Mouse (Mus musculus): ENCODE data around the gene Polr3b.

The Polr3b gene

GRCm38 (mm10) chr10:84711940-84712339 is 89.8 kb downstream of the Polr3b start:
- DNase-seq, result no peak

GRCm38 (mm10) chr10:84712532-84712931 is 90.4 kb downstream of the Polr3b start:
- no peak for DNase-seq

GRCm38 (mm10) chr10:84713043-84713442 is 91.0 kb downstream of the Polr3b start:
- no peak for DNase-seq

GRCm38 (mm10) chr10:84715639-84716038 is 93.5 kb downstream of the Polr3b start:
- no peak for DNase-seq

- DNase-seq, result no peak
These were observed 94.5 kb downstream of the Polr3b start for GRCm38 (mm10) chr10:84716581-84716980.

- DNase-seq, result no peak
These were observed 100.6 kb downstream of the Polr3b start for GRCm38 (mm10) chr10:84722711-84723110.

- DNase-seq, result no peak
These were observed 104.9 kb downstream of the Polr3b start for GRCm38 (mm10) chr10:84727005-84727404.

- no peak for DNase-seq
These were observed 105.7 kb downstream of the Polr3b start for GRCm38 (mm10) chr10:84727760-84728159.

GRCm38 (mm10) chr10:84730078-84730477 is 108.0 kb downstream of the Polr3b start:
- no peak for DNase-seq

GRCm38 (mm10) chr10:84730956-84731355 is 108.9 kb downstream of the Polr3b start:
- no peak for DNase-seq

GRCm38 (mm10) chr10:84733511-84733910 is 111.4 kb downstream of the Polr3b start:
- no peak for DNase-seq

GRCm38 (mm10) chr10:84754851-84755785 is 133.0 kb downstream of the Polr3b start:
- DNase-seq, result no peak

- DNase-seq, result peak; percentile 20
These were observed 133.7 kb downstream of the Polr3b start, which contains the start of gene Rfx4 for GRCm38 (mm10) chr10:84755786-84756203. Gene Rfx4, plus strand, starts transcription at chr10:84756062.

GRCm38 (mm10) chr10:84756435-84757095 is 134.5 kb downstream of the Polr3b start:
- DNase-seq, result no peak

- DNase-seq, result no peak
These were observed 135.5 kb downstream of the Polr3b start for GRCm38 (mm10) chr10:84757426-84758199.

- no peak for DNase-seq
These were observed 136.0 kb downstream of the Polr3b start for GRCm38 (mm10) chr10:84758200-84758468.

GRCm38 (mm10) chr10:84758483-84759431 is 136.7 kb downstream of the Polr3b start:
- no peak for DNase-seq

GRCm38 (mm10) chr10:84759511-84760117 is 137.5 kb downstream of the Polr3b start:
- no peak for DNase-seq

GRCm38 (mm10) chr10:84760118-84761111 is 138.3 kb downstream of the Polr3b start:
- DNase-seq, result no peak

- no peak for DNase-seq
These were observed 146.7 kb downstream of the Polr3b start for GRCm38 (mm10) chr10:84768766-84769165.

Data from layer of hippocampus, adult 9-11 months (tissue).